Mouse (Mus musculus) heart, adult 2 months (tissue): ENCODE results near the gene Cstad.

Experiments
- CTCF ChIP-seq: fragments of 200-600 bp; IDR thresholded peaks from 2 replicates; pipeline ENCODE4 v1.8.1; 2022; ENCODE audit warnings: antibody characterized with exemption, mild to moderate bottlenecking, moderate library complexity
- POLR2A ChIP-seq: fragments of 200-500 bp; IDR thresholded peaks from 2 replicates; pipeline ENCODE4 v1.6.1; 2011; ENCODE audit warnings: mild to moderate bottlenecking, low read depth, low read length, control low read depth; ENCODE audit not compliant: insufficient read depth

DNA sequence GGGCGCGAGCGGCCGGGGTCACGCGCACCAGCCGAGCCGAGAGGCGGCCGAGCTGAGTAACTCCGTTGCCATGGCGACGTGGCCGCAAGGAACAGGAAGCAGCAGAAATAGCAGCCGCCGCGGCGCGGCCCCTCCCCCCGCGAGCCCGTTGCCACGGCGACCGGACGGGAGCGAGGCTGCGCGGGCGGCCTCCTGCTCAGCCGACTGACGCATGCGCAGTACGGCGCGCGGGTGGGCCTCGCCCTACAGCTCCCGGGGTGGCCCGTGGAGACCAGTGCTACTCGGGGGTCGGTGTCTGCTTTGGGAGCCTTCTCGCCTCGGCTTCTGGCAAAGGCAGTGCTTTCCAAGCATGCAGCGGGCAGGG lies 63.6 kb downstream of the Cstad start:
- peak; percentile 11; the same call in 1 of the 2 replicates for TF ChIP-seq CTCF
- TF ChIP-seq POLR2A = peak; percentile 91
